Mouse (Mus musculus): ENCODE measurements around the gene Trmt2b.

DNA sequence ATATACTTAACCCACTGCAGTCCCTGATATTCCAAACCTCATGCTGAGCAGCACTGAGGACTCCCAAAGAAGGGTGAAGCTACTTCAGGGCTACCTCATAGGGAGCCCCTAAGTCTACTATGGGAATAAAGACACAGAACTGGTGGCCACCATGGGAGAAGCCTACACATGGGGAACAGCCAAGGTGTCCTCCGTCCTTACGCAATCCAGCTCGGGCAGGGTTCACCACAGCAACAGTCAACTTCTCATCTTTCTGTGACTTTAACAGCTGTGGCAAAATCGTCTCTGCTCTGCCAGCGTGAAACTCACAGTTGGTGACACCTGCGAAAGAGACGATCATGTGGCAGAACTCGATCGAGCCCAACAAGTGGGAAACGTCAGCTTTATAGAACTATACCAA lies 38.5 kb downstream of the Trmt2b start:
- no peak for TF ChIP-seq CTCF (IDR thresholded peaks at IDR 0.05; ENCODE audit: borderline replicate concordance, control insufficient read depth, extremely low read depth, insufficient read depth, low read length, poor library complexity)
- no peak for TF ChIP-seq POLR2A (IDR thresholded peaks at IDR 0.05; ENCODE audit: control insufficient read depth, extremely low read depth, insufficient read depth, low read length, poor library complexity)
